Mouse (Mus musculus) gastrocnemius, postnatal 4 days (tissue): ENCODE data around the gene Rftn2. TPM values are rescaled to one million over a fixed set of nuclear protein-coding genes. Genes with fewer than 3 reads are reported as not detected.

ENCODE experiments used
- DNase-seq, 2 experiments: peaks; one replicate each; pipeline ENCODE4 v3.0.0; 2021 to 2022; ENCODE audit warnings: low spot score in 2 of 2, mixed read lengths in 2 of 2
- long read RNA-seq, 2 experiments: library from polyadenylated mRNA; stranded (forward); transcript quantifications; one replicate each; pipeline ENCODE4 v2.0.0; 2021
- total RNA-seq, 2 experiments: library from RNA; stranded (reverse); gene quantifications; 2 replicates each; pipeline ENCODE4 v1.2.3; 2021

The Rftn2 gene
- total RNA-seq: 10 to 100 TPM; 23.9 to 25.8 TPM
- long read RNA-seq, experiment 1, transcript Rftn2-201 (9 exons, 3,677 nt): major isoform, 16 of 23 reads
- long read RNA-seq, experiment 1, partial matches to known transcripts: 1 of 23 reads
- long read RNA-seq, experiment 1, other reads (novel, unspliced or antisense): 6 of 23 reads
- long read RNA-seq, experiment 2, transcript Rftn2-201 (9 exons, 3,677 nt): major isoform, 24 of 32 reads
- long read RNA-seq, experiment 2, partial matches to known transcripts: 2 of 32 reads
- long read RNA-seq, experiment 2, other reads (novel, unspliced or antisense): 6 of 32 reads

- DNase-seq: peak in 1 of 2 experiments; percentile 42
These were observed at the start of gene Rftn2 for GRCm38 (mm10) chr1:55226011-55226857. Rftn2 (minus strand) TSS chr1:55226782.

- no peak for DNase-seq
These were observed 38.9 kb upstream of the Rftn2 start for GRCm38 (mm10) chr1:55265447-55265846.

GRCm38 (mm10) chr1:55264385-55264784 is 37.8 kb upstream of the Rftn2 start:
- no peak for DNase-seq

GRCm38 (mm10) chr1:55246374-55246773 is 19.8 kb upstream of the Rftn2 start:
- no peak for DNase-seq

GRCm38 (mm10) chr1:55239237-55239636 is 12.7 kb upstream of the Rftn2 start:
- DNase-seq: peak in 1 of 2 experiments; percentile 11

- peak in 1 of 2 experiments; percentile 7 for DNase-seq
These were observed 11.9 kb upstream of the Rftn2 start for GRCm38 (mm10) chr1:55238496-55238895.

GRCm38 (mm10) chr1:55237643-55238161 is 11.1 kb upstream of the Rftn2 start:
- DNase-seq: peak in 1 of 2 experiments; percentile 16

GRCm38 (mm10) chr1:55236890-55237642 is 10.5 kb upstream of the Rftn2 start, which contains the start of gene Mars2:
Mars2 (plus strand) TSS chr1:55237177.
- DNase-seq: peak; percentile 93 to 98

GRCm38 (mm10) chr1:55236487-55236886 is 9.9 kb upstream of the Rftn2 start:
- DNase-seq: no peak

- peak in 1 of 2 experiments; percentile 3 for DNase-seq
These were observed 8.4 kb upstream of the Rftn2 start for GRCm38 (mm10) chr1:55234910-55235520.

GRCm38 (mm10) chr1:55228256-55228884 is 1.8 kb upstream of the Rftn2 start:
- peak in 1 of 2 experiments; percentile 3 for DNase-seq

GRCm38 (mm10) chr1:55227376-55227775 is 794 bp upstream of the Rftn2 start:
- DNase-seq: peak in 1 of 2 experiments; percentile 5

- DNase-seq: peak in 1 of 2 experiments; percentile 28
These were observed 1.2 kb downstream of the Rftn2 start for GRCm38 (mm10) chr1:55225398-55225797.

GRCm38 (mm10) chr1:55224111-55224510 is 2.5 kb downstream of the Rftn2 start:
- no peak for DNase-seq

GRCm38 (mm10) chr1:55223026-55223425 is 3.6 kb downstream of the Rftn2 start:
- no peak for DNase-seq

- no peak for DNase-seq
These were observed 5.2 kb downstream of the Rftn2 start for GRCm38 (mm10) chr1:55221352-55221751.

- no peak for DNase-seq
These were observed 9.4 kb downstream of the Rftn2 start for GRCm38 (mm10) chr1:55217191-55217590.

GRCm38 (mm10) chr1:55215185-55215813 is 11.3 kb downstream of the Rftn2 start:
- no peak for DNase-seq

GRCm38 (mm10) chr1:55213936-55214335 is 12.6 kb downstream of the Rftn2 start:
- no peak for DNase-seq

- DNase-seq: no peak
These were observed 13.1 kb downstream of the Rftn2 start for GRCm38 (mm10) chr1:55213475-55213874.
